Mouse (Mus musculus): ENCODE data around the gene Cd72.
A peak's percentile ranks its signal among the peaks of the same experiment; 100 is the strongest.

DNA sequence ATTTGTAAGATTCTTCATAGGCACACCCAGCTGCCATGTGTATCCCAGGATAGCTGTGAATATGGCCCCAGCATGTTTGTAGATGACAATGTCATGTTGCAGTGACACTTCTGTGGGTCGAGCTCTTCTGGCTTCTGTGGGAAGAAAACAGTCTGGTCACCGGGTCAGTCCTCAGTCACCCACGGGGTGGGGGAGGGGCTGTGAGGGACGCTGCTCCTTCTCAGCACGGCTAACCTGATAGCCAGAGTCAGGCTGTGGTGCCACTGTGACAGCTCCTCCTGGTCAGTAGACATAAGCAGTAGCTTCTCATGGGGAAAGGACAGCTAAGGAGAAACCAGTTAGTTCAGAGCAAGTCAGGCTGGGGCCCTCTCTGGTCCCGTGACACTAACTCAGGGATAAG is 42.2 kb upstream of the Cd72 start:
- TF ChIP-seq CTCF (IDR thresholded peaks at IDR 0.05; ENCODE audit: extremely low read depth, insufficient read length, insufficient replicate concordance, low read depth, low read length) (no peak), POLR2A (IDR thresholded peaks at IDR 0.05; ENCODE audit: low read depth, low read length) (0 out of 2 replicates have a peak, but pooled peaks have one; percentile 9)
